Mouse (Mus musculus): ENCODE measurements around the gene Ifngr1.

- TF ChIP-seq POLR2AphosphoS5 (IDR thresholded peaks at IDR 0.05; ENCODE audit: insufficient replicate concordance, low read depth, low read length) (no peak), CTCF (IDR thresholded peaks at IDR 0.05; ENCODE audit: low read depth, low read length) (no peak), GATA1 (IDR thresholded peaks at IDR 0.05; ENCODE audit: borderline replicate concordance, low read length) (no peak), GATA2 (IDR thresholded peaks at IDR 0.05; ENCODE audit: borderline replicate concordance, low read depth, low read length) (no peak), TAL1 (conservative IDR thresholded peaks at IDR 0.05; ENCODE audit: low read depth, low read length) (no peak)
Measured at GRCm38 (mm10) chr10:19578001-19578400, 13.7 kb upstream of the Ifngr1 start.
